Mouse (Mus musculus) mature B cell (primary cell): ENCODE measurements around the gene Nlgn1.
"Not testable (repeated sequence)": the region's sequence is repeated elsewhere in the genome, so short reads cannot be mapped to it uniquely, and the experiment has no call there.

Experiments
- in situ Hi-C: fragments of 300-500 bp; cut with MboI; formaldehyde crosslinking; loops from 2 replicates; pipeline ENCODE4 v1.14.3; 2019

Nlgn1 gene

GRCm38 (mm10) chr3:25653010-25653409 lies 679.2 kb downstream of the Nlgn1 start:
- in situ Hi-C loops = no loop called here

- in situ Hi-C loops = no loop called here
These were observed 686.2 kb downstream of the Nlgn1 start for GRCm38 (mm10) chr3:25645895-25646691.

GRCm38 (mm10) chr3:25629198-25629597 lies 703.1 kb downstream of the Nlgn1 start:
- in situ Hi-C loops = no loop called here

DNA sequence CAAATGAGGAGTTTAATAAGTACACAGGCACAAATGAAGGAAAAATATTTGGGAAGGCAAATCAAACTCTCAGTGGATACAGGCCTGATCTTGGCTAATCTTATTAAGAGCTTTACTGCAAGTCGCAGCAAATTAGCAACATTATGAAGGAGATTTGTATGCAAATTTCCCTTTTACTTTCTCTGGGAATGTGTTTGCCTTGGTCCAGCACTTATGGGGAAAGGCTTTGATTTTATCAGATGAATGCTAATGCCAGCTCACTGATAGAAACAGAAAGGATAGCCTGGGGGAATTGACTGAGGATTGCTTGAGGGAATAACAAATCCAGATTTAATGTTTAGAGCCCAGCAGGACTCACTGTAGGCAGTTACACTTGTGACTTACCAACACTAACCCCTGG lies 725.7 kb downstream of the Nlgn1 start:
- in situ Hi-C loops = no loop called here

DNA sequence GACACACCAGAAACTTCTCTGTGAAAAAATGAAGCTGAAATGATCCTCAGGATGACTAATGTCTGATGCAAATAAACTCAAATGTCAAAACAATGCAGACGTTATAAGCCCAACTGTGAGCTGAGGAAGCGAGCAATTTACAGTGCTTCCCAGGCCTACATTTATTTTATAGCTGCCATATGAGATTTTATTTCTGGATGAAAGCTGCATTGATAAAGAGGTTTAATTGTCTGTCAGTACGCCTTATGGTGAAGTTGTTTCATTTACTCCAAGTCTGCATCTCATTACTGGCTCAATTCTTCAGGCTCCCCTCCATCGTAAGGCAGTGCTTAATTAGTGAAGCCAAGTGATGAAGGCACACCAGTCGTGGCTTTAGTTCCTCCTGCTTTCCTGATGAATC lies 734.7 kb downstream of the Nlgn1 start:
- in situ Hi-C loops = no loop called here

- in situ Hi-C loops = no loop called here
These were observed 756.7 kb downstream of the Nlgn1 start for GRCm38 (mm10) chr3:25575526-25575925.

DNA sequence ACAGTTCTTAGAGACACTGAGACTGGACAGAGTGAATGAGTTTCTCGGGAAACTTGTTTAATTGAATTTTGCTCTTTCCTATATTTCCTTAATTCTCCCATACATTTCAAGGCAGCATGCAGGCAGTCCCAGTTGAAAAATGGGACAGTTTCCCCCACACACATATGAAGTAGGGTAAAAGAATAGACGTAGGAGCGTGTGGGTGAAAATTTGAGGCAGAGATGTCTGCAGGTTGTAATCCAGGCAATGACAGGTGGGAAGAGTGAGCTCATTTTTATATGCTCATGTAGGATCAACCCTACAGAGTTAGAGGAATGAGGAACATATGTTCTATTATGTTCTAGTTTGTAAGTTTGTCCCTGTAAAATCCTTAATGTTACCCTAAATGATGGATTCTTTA lies 757.4 kb downstream of the Nlgn1 start:
- in situ Hi-C loops = no loop called here

DNA sequence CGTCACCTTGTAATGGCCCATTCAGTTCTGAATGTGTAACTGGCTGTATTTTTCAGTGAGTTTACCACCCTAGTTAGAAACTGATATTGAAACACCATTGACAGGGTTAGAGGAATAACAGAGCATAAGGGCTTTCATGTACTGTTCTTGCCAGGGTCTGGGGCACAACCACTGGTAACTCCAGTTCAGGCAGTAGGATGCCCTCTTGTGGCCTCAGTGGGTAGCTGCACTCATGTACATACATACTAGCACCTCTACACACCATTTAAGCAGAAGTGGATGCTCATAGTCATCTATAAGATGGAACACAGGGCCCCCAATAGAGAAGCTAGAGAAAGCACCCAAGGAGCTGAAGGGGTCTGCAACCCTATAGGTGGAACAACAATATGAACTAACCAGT lies 773.7 kb downstream of the Nlgn1 start:
- in situ Hi-C loops = not testable (repeated sequence)

GRCm38 (mm10) chr3:25549097-25549496 lies 783.2 kb downstream of the Nlgn1 start:
- in situ Hi-C loops = not testable (repeated sequence)

DNA sequence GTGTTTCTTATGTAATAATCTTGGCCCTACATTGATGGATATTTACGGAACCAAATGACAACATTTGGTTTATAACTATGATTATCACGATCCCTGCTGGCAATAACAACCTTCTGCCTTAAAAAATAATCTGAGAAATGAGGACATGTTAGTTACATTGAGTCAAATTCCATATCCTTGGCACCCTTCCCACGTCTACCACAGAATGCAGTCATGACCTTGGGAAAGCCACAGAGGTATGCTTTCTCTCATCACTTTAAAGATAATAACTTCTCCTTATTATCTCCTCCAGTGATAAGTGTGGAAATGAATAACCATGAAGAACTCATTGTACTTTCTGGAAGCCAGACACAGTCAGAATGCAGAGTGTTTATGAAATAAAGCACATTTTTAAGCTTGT lies 808.0 kb downstream of the Nlgn1 start:
- in situ Hi-C loops = not testable (repeated sequence)

DNA sequence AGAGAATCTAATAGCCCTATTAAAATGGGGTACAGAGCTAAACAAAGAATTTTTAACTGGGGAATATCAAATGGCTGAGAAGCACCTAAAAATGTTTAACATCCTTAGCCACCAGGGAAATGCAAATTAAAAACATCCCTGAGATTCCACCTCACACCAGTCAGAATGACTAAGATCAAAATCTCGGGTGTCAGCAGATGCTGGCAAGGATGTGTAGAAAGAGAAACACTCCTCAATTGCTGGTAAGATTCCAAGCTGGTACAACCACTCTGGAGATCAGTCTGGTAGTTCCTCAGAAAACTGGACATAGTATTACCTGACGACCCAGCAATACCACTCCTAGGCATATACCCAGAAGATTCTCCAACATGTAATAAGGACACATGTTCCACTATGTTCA lies 869.2 kb downstream of the Nlgn1 start:
- in situ Hi-C loops = no loop called here

DNA sequence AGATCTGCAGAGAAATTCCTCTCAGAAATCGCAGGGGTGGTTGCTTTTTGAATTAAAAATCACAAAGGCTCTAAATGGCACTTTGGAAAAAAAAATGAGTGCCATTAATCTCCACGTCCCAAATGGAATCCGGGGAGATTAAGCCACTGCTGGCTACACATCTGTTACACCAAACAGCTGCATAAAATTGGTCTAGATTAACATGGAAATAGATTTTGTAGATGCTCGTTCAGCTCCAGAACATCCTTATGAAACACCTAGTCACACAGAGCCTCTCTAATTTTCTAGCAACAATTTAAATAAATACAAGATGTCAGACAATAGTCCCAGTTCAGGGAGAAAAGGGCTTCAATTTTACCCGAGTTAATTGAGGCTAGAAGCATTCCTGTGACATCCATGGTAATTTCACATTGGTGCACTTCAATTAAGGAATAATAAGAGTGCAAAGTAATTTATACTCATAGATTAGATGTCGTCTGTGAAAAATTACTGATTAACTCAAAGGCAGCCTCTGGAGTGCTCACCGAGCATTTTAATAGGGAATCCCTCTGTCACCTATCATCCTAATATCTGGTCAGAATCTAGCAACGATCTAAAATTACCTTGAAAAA lies 875.9 kb downstream of the Nlgn1 start:
- in situ Hi-C loops = no loop called here

- in situ Hi-C loops = no loop called here
These were observed 879.9 kb downstream of the Nlgn1 start for GRCm38 (mm10) chr3:25452314-25452713.

DNA sequence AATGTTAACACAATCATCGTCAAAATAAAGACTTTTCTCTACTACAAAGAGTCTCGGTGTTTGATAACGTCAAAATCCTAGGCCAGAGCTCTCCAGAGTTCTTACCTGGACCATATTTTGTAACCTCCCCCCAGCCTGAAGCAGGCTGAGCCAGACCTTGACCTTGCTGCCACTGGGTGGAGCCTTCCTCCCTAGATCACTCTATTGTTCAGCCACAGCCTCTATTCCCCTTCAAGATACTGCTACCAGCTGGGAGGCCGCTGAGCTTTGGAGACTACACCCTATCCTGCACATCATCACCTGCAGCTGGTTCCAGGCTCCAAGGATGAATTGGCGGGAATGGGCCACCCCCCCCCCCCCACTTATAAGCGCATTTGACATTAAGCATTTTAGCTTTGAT lies 881.8 kb downstream of the Nlgn1 start:
- in situ Hi-C loops = no loop called here

DNA sequence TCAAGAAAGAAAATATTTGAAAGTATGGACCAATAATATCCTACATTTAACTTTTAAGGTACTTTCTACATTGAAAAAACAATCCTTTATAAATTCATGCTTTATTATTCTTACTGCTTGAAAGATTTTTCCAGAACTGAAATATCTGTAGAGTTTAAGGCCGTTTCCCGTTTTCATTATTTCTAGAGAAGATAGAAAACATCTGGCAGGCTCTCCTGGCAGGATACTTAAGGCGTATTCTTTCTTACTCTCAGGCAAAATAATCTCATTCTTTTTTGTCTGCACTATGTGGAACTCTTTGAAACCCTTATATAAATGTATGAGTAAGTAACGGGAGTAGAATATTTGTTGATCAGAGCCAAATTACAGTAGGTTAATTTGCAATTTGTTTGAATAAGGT lies 882.9 kb downstream of the Nlgn1 start:
- in situ Hi-C loops = no loop called here

DNA sequence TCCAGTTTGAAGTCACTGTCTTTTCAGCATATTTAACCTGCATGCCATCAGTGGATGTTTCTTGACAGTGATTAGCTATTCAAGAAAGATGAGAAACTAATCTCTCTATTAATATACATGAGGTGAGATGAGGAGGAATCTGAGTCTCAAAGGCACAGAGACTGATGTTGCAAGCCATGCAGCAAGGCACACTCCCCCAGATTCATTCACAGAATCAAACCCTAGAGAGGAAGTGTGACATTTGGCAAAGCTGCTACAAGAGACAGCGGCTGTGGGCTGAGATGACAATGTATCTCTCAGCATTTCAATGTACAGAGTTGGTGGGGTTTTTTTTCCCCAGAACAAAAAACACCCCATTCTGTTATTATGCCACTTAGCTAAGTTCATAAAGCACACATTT lies 885.1 kb downstream of the Nlgn1 start:
- in situ Hi-C loops = no loop called here

DNA sequence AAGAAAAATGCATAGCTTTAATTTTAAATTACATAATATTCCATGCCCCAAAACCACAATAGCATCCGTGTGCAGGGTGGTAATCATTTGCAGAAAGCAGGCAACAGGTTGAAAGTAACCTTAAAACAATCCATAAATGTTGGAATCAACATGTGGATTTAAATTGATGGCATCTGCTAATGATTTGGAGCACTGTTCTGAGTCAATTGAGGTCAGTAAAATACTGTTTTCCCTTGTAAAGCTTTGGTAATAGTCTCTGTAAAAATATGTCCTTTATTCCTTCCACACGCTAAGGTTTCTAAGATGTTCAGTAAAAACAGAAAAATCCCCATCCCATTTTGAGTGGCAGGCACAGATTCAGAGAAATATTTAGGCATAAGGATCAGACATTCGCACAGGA lies 888.6 kb downstream of the Nlgn1 start:
- in situ Hi-C loops = no loop called here

DNA sequence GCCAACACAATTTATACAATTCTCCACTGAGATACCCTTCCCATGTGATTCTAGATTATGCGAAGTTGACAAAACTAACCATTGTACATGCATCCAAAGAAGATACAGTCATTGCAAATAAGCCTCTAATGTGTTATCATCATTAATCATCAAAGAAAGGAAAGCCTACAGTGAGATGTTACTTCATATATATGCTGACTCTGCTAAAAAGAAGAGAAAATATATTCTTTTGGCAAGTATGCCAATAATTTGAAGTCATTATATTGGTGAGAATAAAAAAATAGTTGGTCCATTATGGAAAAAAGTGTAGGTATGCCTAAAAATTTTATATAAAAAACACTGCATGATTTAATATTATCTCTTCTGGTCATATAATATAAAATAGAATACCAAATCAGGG lies 889.6 kb downstream of the Nlgn1 start:
- in situ Hi-C loops = no loop called here

- in situ Hi-C loops = no loop called here
These were observed 905.3 kb downstream of the Nlgn1 start for GRCm38 (mm10) chr3:25426931-25427330.

- in situ Hi-C loops = no loop called here
These were observed 920.3 kb downstream of the Nlgn1 start for GRCm38 (mm10) chr3:25412003-25412402.
